ENCODE assay signal across 10 mouse cellular contexts in genomic region chr11:62106401-62106871, GRCm38 (mm10).
DNase-seq lines count a peak whose midpoint lies in the region; ATAC-seq and TF ChIP-seq lines count a peak whose summit lies in the region.
"Had no signal": no experiment of that assay in that cellular context is flagged by ENCODE, and none has a peak within 500 bp of the region (broad histone marks: within the 10 kb centered on the region; RNA-seq: fewer than 3 reads in every experiment).

No protein-coding gene starts in this region.

- no peak overlapping the region for H3K9ac ChIP-seq in hindbrain, embryonic 15.5 days
- H3K9ac ChIP-seq in midbrain, embryonic 12.5 days (replicated peaks), result no peak overlapping the region
- H3K9ac ChIP-seq: heart, embryonic 15.5 days; liver, embryonic 15.5 days had no signal

- no peak for TF ChIP-seq CTCF in kidney, adult 2 months (conservative IDR thresholded peaks at IDR 0.05; ENCODE audit: insufficient read depth, insufficient read length, low read depth, low read length)

- H3K4me3 ChIP-seq in hindbrain, embryonic 15.5 days, result no peak overlapping the region
- no peak overlapping the region for H3K4me3 ChIP-seq in midbrain, embryonic 12.5 days
- no peak overlapping the region for H3K4me3 ChIP-seq in kidney, adult 2 months (ENCODE audit: insufficient read depth, low read depth, low read length)
- H3K4me3 ChIP-seq: heart, embryonic 15.5 days; liver, embryonic 15.5 days had no signal

- TF ChIP-seq POLR2A in kidney, adult 2 months (IDR thresholded peaks at IDR 0.05; ENCODE audit: low read depth, low read length), result no peak

- peak overlapping the region; percentile 71 for H3K27ac ChIP-seq in hindbrain, embryonic 15.5 days (replicated peaks)
- H3K27ac ChIP-seq in midbrain, embryonic 12.5 days (replicated peaks), result peak overlapping the region; percentile 11; the same call in 1 of the 2 replicates
- no peak overlapping the region for H3K27ac ChIP-seq in kidney, adult 2 months (ENCODE audit: insufficient read depth, low read depth, low read length)
- H3K27ac ChIP-seq: heart, embryonic 15.5 days; liver, embryonic 15.5 days had no signal

- no peaks in the 10 kb centered on the region for H3K4me1 ChIP-seq in hindbrain, embryonic 15.5 days (replicated peaks)
- peaks cover 6% of the 10 kb centered on the region for H3K4me1 ChIP-seq in midbrain, embryonic 12.5 days
- H3K4me1 ChIP-seq in kidney, adult 2 months (ENCODE audit: control insufficient read depth, insufficient read depth, low read length), result no peaks in the 10 kb centered on the region

- peak; percentile 47 for DNase-seq in 416B (ENCODE audit: low read depth)
- peak; percentile 92 for DNase-seq in brain, adult 2 months (ENCODE audit: low read depth, low spot score)
- no peak for DNase-seq in kidney, adult 2 months
- DNase-seq in adrenal gland, postnatal 25 days, result no peak
- DNase-seq: cerebellum, postnatal 25 days had no signal

- 71% methylated on average over 1 of the region's 1 CpGs for WGBS in hindbrain, embryonic 15.5 days
- WGBS in midbrain, embryonic 12.5 days, result 77% methylated on average over 1 of the region's 1 CpGs
- WGBS in kidney, adult 2 months, result 95% methylated on average over 1 of the region's 1 CpGs

- H3K4me2 ChIP-seq in hindbrain, embryonic 15.5 days, result no peak overlapping the region
- H3K4me2 ChIP-seq in midbrain, embryonic 12.5 days (replicated peaks), result no peak overlapping the region
- H3K4me2 ChIP-seq: heart, embryonic 15.5 days; liver, embryonic 15.5 days had no signal

- H3K27me3 ChIP-seq in hindbrain, embryonic 15.5 days, result no peaks in the 10 kb centered on the region
- no peaks in the 10 kb centered on the region for H3K27me3 ChIP-seq in midbrain, embryonic 12.5 days
- H3K27me3 ChIP-seq in kidney, adult 2 months (replicated peaks; ENCODE audit: control insufficient read depth, insufficient read depth, low read length), result no peaks in the 10 kb centered on the region
- H3K27me3 ChIP-seq: heart, embryonic 15.5 days; liver, embryonic 15.5 days had no signal

- H3K36me3 ChIP-seq in hindbrain, embryonic 15.5 days, result no peaks in the 10 kb centered on the region
- no peaks in the 10 kb centered on the region for H3K36me3 ChIP-seq in midbrain, embryonic 12.5 days
- H3K36me3 ChIP-seq in kidney, adult 2 months (ENCODE audit: control insufficient read depth, insufficient read depth, low read length), result no peaks in the 10 kb centered on the region
- H3K36me3 ChIP-seq: heart, embryonic 15.5 days had no signal

- H3K9me3 ChIP-seq in hindbrain, embryonic 15.5 days, result no peaks in the 10 kb centered on the region
- H3K9me3 ChIP-seq in midbrain, embryonic 12.5 days, result no peaks in the 10 kb centered on the region
- H3K9me3 ChIP-seq: heart, embryonic 15.5 days; liver, embryonic 15.5 days had no signal

- ATAC-seq in hindbrain, embryonic 15.5 days (ENCODE audit: low FRiP score, low read depth), result peak; percentile 92
- no peak for ATAC-seq in midbrain, embryonic 12.5 days (ENCODE audit: low FRiP score, low read depth)
- no peak for ATAC-seq in inflammation-experienced regulatory T-cells, adult 6 months

Comparison
In these comparisons a context has a peak if more than half of its experiments do, and no peak if none do; other contexts are left out.
1. DNase-seq: peak in 416B (single experiment) and brain, adult 2 months (single experiment); none in kidney, adult 2 months (single experiment) and adrenal gland, postnatal 25 days (single experiment).